Mouse (Mus musculus) hindbrain, embryonic 12.5 days (tissue): Measurements from ENCODE around the gene Ube2f. TPM values are rescaled to one million over a fixed set of nuclear protein-coding genes. Genes with fewer than 3 reads are reported as not detected.

Experiments used
- ATAC-seq: fragments of 200-750 bp; cut with Nextera tagmentation; 2 replicates; pipeline ENCODE4 v1.8.0; 2017; ENCODE audit warnings: moderate TSS enrichment; ENCODE audit not compliant: low FRiP score
- H3K27ac ChIP-seq: fragments of 300-500 bp; sonication (generic); 2 replicates; pipeline ENCODE4 v1.5.1; 2016; ENCODE audit warnings: mild to moderate bottlenecking
- H3K27me3 ChIP-seq: fragments of 300-500 bp; sonication (generic); 2 replicates; pipeline ENCODE4 v1.6.1; 2016; ENCODE audit warnings: mild to moderate bottlenecking
- H3K36me3 ChIP-seq: fragments of 300-500 bp; sonication (generic); 2 replicates; pipeline ENCODE4 v1.6.1; 2016; ENCODE audit warnings: mild to moderate bottlenecking
- H3K4me1 ChIP-seq: fragments of 300-500 bp; sonication (generic); 2 replicates; pipeline ENCODE4 v1.6.1; 2016
- H3K4me2 ChIP-seq: fragments of 300-500 bp; sonication (generic); replicated peaks from 2 replicates; pipeline ENCODE4 v1.6.1; 2016; ENCODE audit warnings: mild to moderate bottlenecking
- H3K4me3 ChIP-seq: fragments of 300-500 bp; sonication (generic); 2 replicates; pipeline ENCODE4 v1.5.1; 2016; ENCODE audit warnings: mild to moderate bottlenecking
- H3K9ac ChIP-seq: fragments of 300-500 bp; sonication (generic); 2 replicates; pipeline ENCODE4 v1.6.1; 2016; ENCODE audit warnings: mild to moderate bottlenecking, moderate library complexity
- H3K9me3 ChIP-seq: fragments of 300-500 bp; sonication (generic); replicated peaks from 2 replicates; pipeline ENCODE4 v1.6.1; 2016; ENCODE audit warnings: mild to moderate bottlenecking
- WGBS: fragments of 180-500 bp; shearing (Covaris S2); methylation state at CpG from one replicate; pipeline ENCODE4 v1.1.7; 2016; 5-methylcytosine and 5-hydroxymethylcytosine counted together
- polyA plus RNA-seq: library from polyadenylated mRNA; unstranded; fragments of >200 nt; fragmentation: Nextera tagmentation; extraction: Ambion mirVana; gene quantifications from 2 replicates; pipeline ENCODE4 v1.2.1, GENCODE M21; 2016

The Ube2f gene
- polyA plus RNA-seq, 1 experiment from 2014 or later = 71.8 TPM

DNA sequence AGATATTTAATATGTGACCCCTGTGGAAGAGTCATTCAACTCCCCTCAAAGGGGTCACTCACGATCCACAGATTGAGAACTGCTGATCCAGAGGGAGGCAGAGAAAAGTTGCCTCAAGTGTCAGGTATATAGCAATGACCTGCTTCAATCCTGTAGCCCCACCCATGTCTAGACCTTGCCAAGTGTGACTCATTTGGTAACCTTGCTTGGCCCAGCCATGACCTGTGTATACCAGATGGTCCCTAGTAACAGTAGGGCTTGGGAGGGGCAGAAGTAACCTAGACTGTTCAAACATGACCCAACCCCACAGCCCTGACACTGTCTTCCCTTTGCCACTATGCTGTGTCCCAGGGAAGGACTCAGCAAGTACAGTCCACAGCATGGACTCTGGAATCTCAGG, 9.4 kb upstream of the Ube2f start:
- WGBS = 92% methylated on average over 1 of the region's 1 CpGs
- H3K9ac ChIP-seq = no peak overlapping the region
- H3K27me3 ChIP-seq = no peaks in the 10 kb centered on the region
- no peaks in the 10 kb centered on the region for H3K36me3 ChIP-seq
- H3K27ac ChIP-seq = no peak overlapping the region
- no peaks in the 10 kb centered on the region for H3K9me3 ChIP-seq
- no peak for ATAC-seq
- no peaks in the 10 kb centered on the region for H3K4me1 ChIP-seq
- no peak overlapping the region for H3K4me3 ChIP-seq
- H3K4me2 ChIP-seq = no peak overlapping the region

DNA sequence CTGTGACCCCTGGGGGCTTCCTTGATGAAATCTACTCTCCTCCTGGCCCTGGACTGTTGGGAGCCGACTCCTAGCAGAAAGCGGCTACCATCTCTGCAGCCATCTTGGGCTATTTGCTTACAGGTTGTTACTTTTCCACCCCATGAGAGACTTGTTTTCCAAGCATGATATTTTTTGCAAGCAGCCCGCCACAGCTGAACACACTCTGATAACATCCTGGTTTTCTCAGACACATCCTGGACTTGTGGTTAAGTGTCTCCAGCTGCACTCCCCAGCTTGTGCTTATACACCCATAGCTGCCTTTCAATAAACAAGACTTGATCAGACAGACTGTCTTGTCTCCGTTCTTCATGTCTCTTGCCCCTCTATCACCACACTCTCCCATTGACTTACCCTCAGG, 8.9 kb upstream of the Ube2f start:
- Histone ChIP-seq H3K4me1 (no peaks in the 10 kb centered on the region), H3K27ac (no peak overlapping the region), H3K36me3 (no peaks in the 10 kb centered on the region), H3K4me2 (no peak overlapping the region), H3K9me3 (no peaks in the 10 kb centered on the region), H3K4me3 (no peak overlapping the region), H3K9ac (no peak overlapping the region), H3K27me3 (no peaks in the 10 kb centered on the region)
- WGBS = 78% methylated on average over 4 of the region's 4 CpGs
- no peak for ATAC-seq

DNA sequence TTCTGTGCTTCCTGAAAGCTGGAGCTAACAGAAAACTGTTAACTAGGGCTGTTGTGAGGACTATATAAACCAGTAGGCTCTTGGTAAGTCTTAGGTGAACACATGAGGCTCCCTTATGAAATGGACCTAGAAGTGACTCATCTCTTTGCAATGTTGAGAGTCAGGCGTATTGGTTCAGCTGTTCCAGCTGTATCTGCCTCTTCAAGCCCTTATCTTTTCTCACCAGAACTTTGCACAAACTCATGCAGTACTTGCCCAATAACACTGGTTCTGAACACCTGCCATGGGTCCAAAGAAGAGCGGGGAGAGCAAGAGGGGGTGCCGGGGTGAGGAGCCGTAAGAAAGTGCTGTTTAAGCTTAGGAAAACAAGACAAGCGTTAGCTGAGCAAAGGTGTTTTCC, 1.9 kb upstream of the Ube2f start:
- peaks cover 26% of the 10 kb centered on the region for H3K4me1 ChIP-seq
- no peaks in the 10 kb centered on the region for H3K9me3 ChIP-seq
- H3K27me3 ChIP-seq = no peaks in the 10 kb centered on the region
- no peak for ATAC-seq
- no peak overlapping the region for H3K4me2 ChIP-seq
- no peak overlapping the region for H3K27ac ChIP-seq
- H3K4me3 ChIP-seq = no peak overlapping the region
- H3K36me3 ChIP-seq = no peaks in the 10 kb centered on the region
- no peak overlapping the region for H3K9ac ChIP-seq
- 92% methylated on average over 5 of the region's 5 CpGs for WGBS

DNA sequence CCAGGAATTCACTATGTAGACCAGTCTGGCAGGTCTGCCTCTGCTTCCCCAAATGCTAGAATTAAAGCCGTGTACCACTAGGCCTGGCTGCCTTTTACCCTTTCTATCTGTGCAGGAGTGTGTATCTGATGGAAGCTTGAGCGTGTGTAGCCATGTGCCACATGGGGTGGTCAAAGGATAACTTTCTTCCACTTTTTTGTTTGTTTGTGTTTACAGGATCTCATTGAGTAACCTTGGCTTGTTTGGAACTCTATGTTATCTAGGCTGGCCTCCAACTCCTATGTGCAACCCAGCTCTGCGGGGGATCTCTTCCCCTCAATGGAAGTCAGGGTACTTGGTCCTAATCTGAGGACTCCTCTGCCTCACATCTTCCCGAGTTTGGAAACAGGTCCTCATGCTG, 1.1 kb upstream of the Ube2f start:
- H3K9me3 ChIP-seq = no peaks in the 10 kb centered on the region
- H3K4me3 ChIP-seq = peak overlapping the region; percentile 100
- H3K36me3 ChIP-seq = no peaks in the 10 kb centered on the region
- H3K27ac ChIP-seq = peak overlapping the region; percentile 81
- no peaks in the 10 kb centered on the region for H3K27me3 ChIP-seq
- peak overlapping the region; percentile 75 for H3K9ac ChIP-seq
- no peak for ATAC-seq
- peak overlapping the region; percentile 69 for H3K4me2 ChIP-seq
- H3K4me1 ChIP-seq = peaks cover 26% of the 10 kb centered on the region
- WGBS = 45% methylated on average over 4 of the region's 4 CpGs

DNA sequence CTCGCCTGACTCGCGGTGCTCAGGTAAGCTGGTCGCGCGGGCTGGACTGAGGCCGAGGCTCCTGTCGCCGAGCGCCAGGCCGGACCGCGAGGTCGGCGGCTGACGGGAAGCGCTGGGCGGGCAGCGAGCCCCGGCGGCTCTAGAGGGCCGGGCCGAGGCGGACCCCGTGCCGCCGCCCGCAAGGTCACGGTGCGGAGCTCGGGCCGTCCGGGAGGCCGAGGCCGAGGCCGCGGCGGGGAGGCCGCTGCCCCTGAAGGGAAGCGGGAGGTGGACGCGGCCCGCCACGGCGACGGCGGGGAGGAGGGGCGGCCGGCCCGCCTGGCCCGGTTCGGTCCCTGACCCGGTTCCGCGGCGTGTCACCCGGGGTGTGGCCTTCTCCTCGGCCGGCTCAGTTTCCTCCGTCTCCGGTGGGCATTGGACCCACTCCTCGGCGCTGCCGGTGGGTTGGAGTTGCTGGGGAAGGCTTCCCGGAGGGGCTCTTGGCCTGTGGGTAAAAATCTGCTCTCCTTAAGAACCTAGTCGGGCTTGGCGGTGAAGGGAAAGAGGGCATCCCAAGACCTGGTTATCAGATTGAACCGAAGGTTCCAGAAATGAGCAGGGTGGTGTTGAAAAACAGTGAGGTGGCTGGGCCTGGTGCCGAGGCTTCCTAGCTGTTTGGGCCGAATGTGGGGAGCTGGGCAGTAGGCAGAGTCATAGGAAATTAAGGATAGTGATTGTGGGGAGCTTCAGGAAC, 477 bp downstream of the Ube2f start:
- no peaks in the 10 kb centered on the region for H3K36me3 ChIP-seq
- H3K4me3 ChIP-seq = peak overlapping the region; percentile 100
- H3K9me3 ChIP-seq = no peaks in the 10 kb centered on the region
- H3K9ac ChIP-seq = peak overlapping the region; percentile 99
- H3K27me3 ChIP-seq = no peaks in the 10 kb centered on the region
- ATAC-seq = peak; percentile 54; the same call in 1 of the 2 replicates
- under 1% methylated on average over 56 of the region's 70 CpGs for WGBS
- H3K4me2 ChIP-seq = peak overlapping the region; percentile 86
- peak overlapping the region; percentile 85 for H3K27ac ChIP-seq
- H3K4me1 ChIP-seq = peaks cover 26% of the 10 kb centered on the region

DNA sequence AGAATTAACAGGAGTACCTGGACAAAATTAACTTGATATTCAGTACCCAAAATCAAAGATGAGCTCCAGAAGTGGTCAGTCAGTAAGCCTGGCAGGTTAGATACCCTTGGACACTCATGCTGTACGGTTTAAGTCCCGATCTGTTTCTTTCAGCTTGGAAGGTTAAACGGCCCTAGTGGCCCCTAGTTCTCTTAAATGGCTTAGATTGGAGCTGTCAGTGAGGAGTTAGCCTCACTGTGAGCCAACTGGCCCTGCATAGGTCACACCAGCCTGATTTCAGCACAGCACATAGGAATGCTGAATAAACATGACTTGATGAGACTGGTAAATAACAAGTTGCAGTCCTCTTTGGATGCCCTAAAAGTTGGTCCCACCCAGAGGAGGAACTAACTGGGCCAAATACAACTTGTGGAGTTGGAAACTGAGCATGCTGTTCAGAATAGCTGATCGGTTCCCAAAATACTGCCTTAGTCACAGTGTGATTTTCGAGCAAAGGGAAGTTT, 1.1 kb downstream of the Ube2f start:
- Histone ChIP-seq H3K4me3 (peak overlapping the region; percentile 100), H3K4me2 (peak overlapping the region; percentile 86), H3K4me1 (peaks cover 26% of the 10 kb centered on the region), H3K9me3 (no peaks in the 10 kb centered on the region), H3K27me3 (no peaks in the 10 kb centered on the region), H3K36me3 (no peaks in the 10 kb centered on the region), H3K9ac (peak overlapping the region; percentile 99), H3K27ac (no peak overlapping the region)
- ATAC-seq = no peak
- 57% methylated on average over 5 of the region's 5 CpGs for WGBS

DNA sequence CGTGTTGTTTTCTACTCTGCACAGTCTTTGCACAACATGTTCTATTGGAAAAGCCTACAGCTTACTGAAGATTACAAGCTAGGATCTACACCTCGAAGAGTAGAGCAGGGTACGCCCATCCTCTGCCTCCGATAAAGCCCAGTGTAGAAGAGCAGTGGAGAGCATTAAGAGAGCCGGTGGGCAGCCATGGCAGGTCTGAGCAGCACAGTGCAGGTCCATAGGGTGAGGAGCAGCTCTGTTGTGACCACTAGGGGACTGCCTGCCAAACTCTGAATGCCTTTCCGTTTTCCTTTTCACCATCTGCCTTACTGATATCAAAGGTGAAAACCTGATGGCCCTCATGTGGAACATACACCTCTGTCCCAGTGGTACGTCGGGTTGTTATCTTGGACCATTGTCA, 1.8 kb downstream of the Ube2f start:
- peaks cover 26% of the 10 kb centered on the region for H3K4me1 ChIP-seq
- H3K27ac ChIP-seq = no peak overlapping the region
- 60% methylated on average over 8 of the region's 8 CpGs for WGBS
- H3K36me3 ChIP-seq = no peaks in the 10 kb centered on the region
- no peaks in the 10 kb centered on the region for H3K27me3 ChIP-seq
- peak overlapping the region; percentile 86; the same call in 1 of the 2 replicates for H3K4me2 ChIP-seq
- H3K9me3 ChIP-seq = no peaks in the 10 kb centered on the region
- H3K9ac ChIP-seq = no peak overlapping the region
- no peak for ATAC-seq
- no peak overlapping the region for H3K4me3 ChIP-seq

DNA sequence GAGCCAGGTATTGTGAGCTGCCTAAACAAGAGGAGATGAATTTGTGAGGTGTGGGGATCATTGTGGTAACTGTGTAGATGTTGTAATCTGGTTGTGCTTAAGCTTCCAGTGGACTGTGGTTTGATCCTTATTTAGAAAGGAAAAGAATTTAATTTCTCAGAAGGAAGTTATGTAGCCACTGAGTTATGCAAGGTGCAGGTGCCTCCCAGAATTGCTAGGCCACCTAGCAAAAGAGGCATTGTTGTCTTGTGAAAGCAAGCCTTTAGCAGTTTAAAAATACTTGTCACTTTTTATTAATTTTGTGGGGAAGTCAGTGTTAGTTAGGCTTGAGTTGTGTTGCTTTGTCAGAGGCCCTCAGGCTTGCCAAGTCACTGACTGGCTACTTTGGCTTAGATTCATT, 7.8 kb downstream of the Ube2f start:
- no peak overlapping the region for H3K27ac ChIP-seq
- no peaks in the 10 kb centered on the region for H3K36me3 ChIP-seq
- H3K9me3 ChIP-seq = no peaks in the 10 kb centered on the region
- no peak overlapping the region for H3K4me3 ChIP-seq
- no peak overlapping the region for H3K9ac ChIP-seq
- no peaks in the 10 kb centered on the region for H3K27me3 ChIP-seq
- H3K4me2 ChIP-seq = no peak overlapping the region
- no peaks in the 10 kb centered on the region for H3K4me1 ChIP-seq
- ATAC-seq = no peak

DNA sequence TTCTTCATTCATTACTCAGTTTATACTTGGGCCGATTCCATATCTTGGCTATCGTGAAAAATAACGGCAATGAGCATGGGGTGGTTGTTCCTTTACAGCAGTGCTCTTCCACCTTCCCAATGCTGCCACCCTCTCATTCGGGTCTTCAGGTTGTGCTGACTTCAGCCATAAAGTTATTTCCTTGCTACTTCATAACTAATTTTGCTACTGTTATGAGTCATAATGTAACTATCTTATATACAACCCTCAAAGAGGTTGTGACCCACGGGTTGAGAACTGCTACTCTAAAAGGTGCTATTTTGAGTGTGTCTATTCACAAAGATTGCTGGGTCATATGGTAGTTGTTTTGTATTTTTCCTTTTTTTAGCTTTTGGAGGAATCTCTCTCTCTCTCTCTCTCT, 9.7 kb downstream of the Ube2f start:
- Histone ChIP-seq H3K9ac (no peak overlapping the region), H3K36me3 (no peaks in the 10 kb centered on the region), H3K9me3 (no peaks in the 10 kb centered on the region), H3K4me3 (no peak overlapping the region), H3K4me2 (no peak overlapping the region), H3K4me1 (no peaks in the 10 kb centered on the region), H3K27me3 (no peaks in the 10 kb centered on the region), H3K27ac (no peak overlapping the region)
- WGBS = 94% methylated on average over 5 of the region's 5 CpGs
- no peak for ATAC-seq

DNA sequence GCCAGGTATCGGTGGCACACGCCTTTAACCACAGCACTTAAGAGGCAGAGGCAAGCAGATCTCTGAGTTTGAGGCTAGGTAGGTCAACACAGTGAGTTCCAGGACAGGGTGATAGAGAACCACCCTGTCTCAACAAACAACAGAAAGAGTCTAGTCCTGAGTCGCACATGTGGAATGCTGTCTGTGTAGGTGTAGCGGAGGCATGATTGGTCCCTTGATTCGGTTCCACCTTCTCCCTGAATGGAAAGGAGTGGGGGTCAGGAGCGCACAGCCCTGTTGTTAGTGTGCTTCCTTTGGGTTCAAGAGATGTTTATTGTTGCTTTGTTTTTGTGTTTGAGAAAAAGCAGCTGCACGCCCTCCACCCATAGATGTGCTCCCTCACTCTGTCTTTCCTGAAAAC, 12.4 kb downstream of the Ube2f start:
- H3K4me3 ChIP-seq = no peak overlapping the region
- WGBS = 95% methylated on average over 7 of the region's 7 CpGs
- H3K9me3 ChIP-seq = no peaks in the 10 kb centered on the region
- H3K27ac ChIP-seq = no peak overlapping the region
- peaks cover 14% of the 10 kb centered on the region for H3K36me3 ChIP-seq
- no peaks in the 10 kb centered on the region for H3K4me1 ChIP-seq
- H3K9ac ChIP-seq = no peak overlapping the region
- no peaks in the 10 kb centered on the region for H3K27me3 ChIP-seq
- ATAC-seq = no peak
- no peak overlapping the region for H3K4me2 ChIP-seq

DNA sequence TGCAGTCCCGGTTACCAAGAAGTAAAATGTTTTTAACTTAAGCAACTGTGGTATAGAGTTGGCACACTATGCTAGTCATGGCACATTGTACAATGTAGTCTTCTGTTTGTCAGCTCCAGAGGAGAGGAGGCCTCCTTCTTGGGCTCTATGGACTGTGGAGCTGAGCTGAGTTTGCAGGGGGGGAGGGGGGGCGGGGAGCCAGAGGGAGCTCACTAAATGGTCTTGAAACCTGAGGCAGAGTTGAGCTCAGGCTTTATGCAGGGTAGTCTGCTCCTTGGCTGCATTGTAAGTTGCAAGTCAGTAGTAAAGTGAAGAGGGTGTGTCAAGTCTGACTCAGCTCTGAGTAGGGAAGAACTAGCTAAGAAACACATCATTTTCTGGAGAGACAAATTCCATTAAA, 22.2 kb downstream of the Ube2f start:
- Histone ChIP-seq H3K9me3 (no peaks in the 10 kb centered on the region), H3K27ac (no peak overlapping the region), H3K36me3 (peaks cover 15% of the 10 kb centered on the region), H3K4me2 (no peak overlapping the region), H3K27me3 (no peaks in the 10 kb centered on the region), H3K9ac (no peak overlapping the region), H3K4me1 (no peaks in the 10 kb centered on the region), H3K4me3 (no peak overlapping the region)
- no peak for ATAC-seq
- WGBS = 100% methylated on average over 2 of the region's 2 CpGs

DNA sequence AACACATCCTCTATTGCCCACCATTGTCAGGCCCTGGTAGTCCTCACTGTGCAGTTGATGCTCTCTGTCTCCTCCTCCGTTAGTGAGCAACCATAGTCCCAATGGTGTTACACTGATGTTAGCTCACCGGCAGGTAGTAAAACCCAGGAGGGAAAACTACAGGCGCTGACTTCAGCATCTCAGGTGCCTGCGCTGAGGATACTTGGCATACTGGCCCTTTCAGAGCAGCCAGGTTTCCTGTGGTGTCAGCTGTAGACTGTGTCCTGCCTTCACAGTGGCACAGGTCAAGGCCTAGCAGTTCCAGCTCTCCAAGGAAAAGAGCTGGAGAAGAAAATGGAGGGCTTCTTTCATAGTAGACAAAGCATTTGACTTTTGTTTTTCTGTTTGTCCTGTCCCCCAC, 26.5 kb downstream of the Ube2f start:
- Histone ChIP-seq H3K27ac (no peak overlapping the region), H3K36me3 (peaks cover 46% of the 10 kb centered on the region), H3K4me2 (no peak overlapping the region), H3K9ac (no peak overlapping the region), H3K27me3 (no peaks in the 10 kb centered on the region), H3K4me3 (no peak overlapping the region), H3K9me3 (no peaks in the 10 kb centered on the region), H3K4me1 (no peaks in the 10 kb centered on the region)
- ATAC-seq = no peak
- 97% methylated on average over 4 of the region's 4 CpGs for WGBS

DNA sequence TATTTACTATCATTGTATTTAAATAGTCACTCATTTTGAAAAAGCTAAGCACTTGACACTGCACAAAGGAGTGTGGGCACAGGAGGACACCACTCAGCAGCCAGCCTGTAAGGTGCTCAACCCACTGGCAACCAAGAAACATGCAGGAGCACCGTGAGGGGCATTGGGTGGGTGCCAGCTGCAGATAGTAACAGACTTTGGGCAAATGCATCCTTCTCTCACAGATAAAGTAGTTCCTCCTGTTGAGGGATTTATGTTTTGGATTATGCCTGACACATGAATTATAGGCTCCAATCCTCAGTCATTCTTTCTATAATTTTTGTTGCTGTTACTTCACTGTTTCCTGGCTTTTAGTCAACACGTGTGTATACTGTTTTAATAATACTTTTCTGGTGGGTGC, 27.4 kb downstream of the Ube2f start:
- Histone ChIP-seq H3K27ac (no peak overlapping the region), H3K9ac (no peak overlapping the region), H3K36me3 (peaks cover 47% of the 10 kb centered on the region), H3K4me1 (no peaks in the 10 kb centered on the region), H3K27me3 (no peaks in the 10 kb centered on the region), H3K4me2 (no peak overlapping the region), H3K4me3 (no peak overlapping the region), H3K9me3 (no peaks in the 10 kb centered on the region)
- ATAC-seq = no peak
- WGBS = 95% methylated on average over 2 of the region's 2 CpGs
